Mouse (Mus musculus) kidney, embryonic 15.5 days (tissue): ENCODE measurements around the gene Trp63. TPM values are rescaled to one million over a fixed set of nuclear protein-coding genes. Genes with fewer than 3 reads are reported as not detected.

Source experiments
- ATAC-seq: fragments of 200-750 bp; cut with Nextera tagmentation; replicated peaks from 2 replicates; pipeline ENCODE4 v1.8.0; 2017; ENCODE audit warnings: moderate TSS enrichment; ENCODE audit not compliant: low FRiP score
- H3K27ac ChIP-seq: fragments of 300-500 bp; sonication (generic); 2 replicates; pipeline ENCODE4 v1.5.1; 2015; ENCODE audit warnings: mild to moderate bottlenecking, inconsistent platforms
- H3K27me3 ChIP-seq: fragments of 300-500 bp; sonication (generic); 2 replicates; pipeline ENCODE4 v1.6.1; 2015; ENCODE audit warnings: inconsistent platforms
- H3K36me3 ChIP-seq: fragments of 300-500 bp; sonication (generic); 2 replicates; pipeline ENCODE4 v1.6.1; 2015; ENCODE audit warnings: inconsistent platforms
- H3K4me1 ChIP-seq: fragments of 300-500 bp; sonication (generic); 2 replicates; pipeline ENCODE4 v1.6.1; 2015; ENCODE audit warnings: inconsistent platforms
- H3K4me2 ChIP-seq: fragments of 300-500 bp; sonication (generic); 2 replicates; pipeline ENCODE4 v1.6.1; 2015; ENCODE audit warnings: moderate library complexity, mild to moderate bottlenecking, inconsistent platforms
- H3K4me3 ChIP-seq: fragments of 300-500 bp; sonication (generic); replicated peaks from 2 replicates; pipeline ENCODE4 v1.5.1; 2015; ENCODE audit warnings: mild to moderate bottlenecking, inconsistent platforms
- H3K9ac ChIP-seq: fragments of 300-500 bp; sonication (generic); 2 replicates; pipeline ENCODE4 v1.6.1; 2015; ENCODE audit warnings: mild to moderate bottlenecking, inconsistent platforms
- H3K9me3 ChIP-seq: fragments of 300-500 bp; sonication (generic); replicated peaks from 2 replicates; pipeline ENCODE4 v1.6.1; 2016; ENCODE audit warnings: inconsistent platforms
- WGBS: fragments of 180-500 bp; shearing (Covaris S2); methylation state at CpG from one replicate; pipeline ENCODE4 v1.1.7; 2015; ENCODE audit warnings: mixed read lengths; 5-methylcytosine and 5-hydroxymethylcytosine counted together
- polyA plus RNA-seq: library from polyadenylated mRNA; unstranded; fragments of >200 nt; fragmentation: Nextera tagmentation; extraction: Ambion mirVana; gene quantifications from 2 replicates; pipeline ENCODE4 v1.2.1, GENCODE M21; 2015

Gene Trp63
- polyA plus RNA-seq, 1 experiment from 2014 or later = 1.4 TPM

DNA sequence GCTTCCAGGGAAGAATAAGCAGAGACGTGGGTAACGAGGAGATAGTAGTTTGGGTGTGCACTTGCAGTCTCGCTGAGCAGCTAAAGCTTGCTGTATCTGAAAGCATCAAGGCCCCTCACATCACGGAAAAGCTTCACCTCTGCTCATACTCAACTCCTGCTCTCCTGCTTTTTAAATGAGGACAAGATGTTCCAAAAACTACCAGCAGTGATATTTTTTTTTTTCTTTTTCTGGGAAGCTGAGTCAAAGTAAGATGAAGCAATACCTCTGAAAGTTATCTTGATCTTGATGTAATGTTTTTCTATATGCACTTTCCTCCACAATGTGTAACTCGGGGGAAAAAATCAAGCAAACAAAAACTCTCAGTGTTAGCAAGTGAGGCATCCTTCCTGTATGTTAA lies 102.9 kb downstream of the Trp63 start:
- no peak overlapping the region for H3K9ac ChIP-seq
- no peaks in the 10 kb centered on the region for H3K36me3 ChIP-seq
- H3K4me1 ChIP-seq = no peaks in the 10 kb centered on the region
- WGBS = 78% methylated on average over 5 of the region's 5 CpGs
- H3K27ac ChIP-seq = no peak overlapping the region
- no peaks in the 10 kb centered on the region for H3K27me3 ChIP-seq
- no peaks in the 10 kb centered on the region for H3K9me3 ChIP-seq
- no peak overlapping the region for H3K4me3 ChIP-seq
- no peak overlapping the region for H3K4me2 ChIP-seq
- no peak for ATAC-seq

DNA sequence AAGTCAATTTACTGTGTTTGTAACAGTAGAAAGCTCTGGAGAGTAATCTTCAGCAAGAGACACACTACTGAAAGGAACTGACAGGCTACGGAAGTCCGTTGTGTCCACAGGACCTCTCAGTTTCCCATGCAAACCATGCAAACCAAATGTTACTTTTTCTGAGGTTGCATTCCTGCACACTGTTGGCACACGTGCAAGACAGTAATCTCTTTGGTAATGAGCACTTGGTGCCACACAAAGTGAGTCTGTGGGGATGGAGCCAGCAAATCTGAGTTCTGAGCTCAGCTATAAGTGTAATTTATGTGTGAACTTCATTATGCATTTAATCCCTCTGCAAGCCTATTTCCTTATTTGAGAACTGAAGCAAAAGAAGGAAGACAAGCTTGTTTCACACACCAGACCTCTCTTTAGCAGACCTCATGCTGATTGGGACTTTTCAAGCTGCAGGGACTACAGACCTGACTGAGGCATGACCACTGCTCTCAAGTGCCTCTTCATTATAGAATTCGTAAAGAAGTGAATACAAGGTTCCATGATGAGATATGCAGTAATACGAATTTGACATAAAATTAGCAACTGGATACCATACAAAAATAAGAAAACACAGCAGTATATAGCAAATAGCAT lies 109.2 kb downstream of the Trp63 start:
- no peak for ATAC-seq
- no peak overlapping the region for H3K27ac ChIP-seq
- H3K9ac ChIP-seq = no peak overlapping the region
- WGBS = 80% methylated on average over 5 of the region's 5 CpGs
- H3K9me3 ChIP-seq = no peaks in the 10 kb centered on the region
- no peaks in the 10 kb centered on the region for H3K36me3 ChIP-seq
- no peaks in the 10 kb centered on the region for H3K27me3 ChIP-seq
- H3K4me2 ChIP-seq = no peak overlapping the region
- no peak overlapping the region for H3K4me3 ChIP-seq
- H3K4me1 ChIP-seq = no peaks in the 10 kb centered on the region

DNA sequence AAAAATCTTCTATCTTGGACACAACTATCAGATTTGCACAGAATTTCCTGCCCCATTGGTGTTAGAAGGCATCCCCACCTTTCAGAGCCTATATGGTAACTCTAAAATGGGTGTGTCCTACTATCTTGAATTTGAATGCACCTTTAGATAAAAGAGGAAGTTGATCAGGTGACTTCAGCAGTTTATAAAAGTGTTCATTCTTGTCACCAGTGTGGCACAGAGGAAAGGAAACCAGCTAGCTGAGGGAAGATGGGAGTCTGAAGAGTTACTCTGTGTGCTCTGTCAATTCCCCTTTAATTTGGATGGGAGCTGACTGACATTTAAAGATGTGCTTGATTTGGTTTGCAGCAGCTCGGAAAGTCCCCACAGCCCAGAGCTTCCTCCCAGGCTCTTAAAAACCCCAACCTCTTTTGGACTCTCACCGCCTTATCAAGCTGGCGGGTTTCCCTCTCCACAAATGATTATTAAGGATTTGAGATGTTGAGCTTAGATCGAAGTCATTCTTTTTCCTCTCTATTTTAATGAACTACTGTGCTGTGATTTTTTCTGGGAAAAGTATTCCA lies 114.2 kb downstream of the Trp63 start:
- Histone ChIP-seq H3K4me2 (no peak overlapping the region), H3K36me3 (no peaks in the 10 kb centered on the region), H3K9me3 (no peaks in the 10 kb centered on the region), H3K27me3 (no peaks in the 10 kb centered on the region), H3K27ac (no peak overlapping the region), H3K9ac (no peak overlapping the region), H3K4me1 (no peaks in the 10 kb centered on the region), H3K4me3 (no peak overlapping the region)
- WGBS = 79% methylated on average over 4 of the region's 4 CpGs
- no peak for ATAC-seq

DNA sequence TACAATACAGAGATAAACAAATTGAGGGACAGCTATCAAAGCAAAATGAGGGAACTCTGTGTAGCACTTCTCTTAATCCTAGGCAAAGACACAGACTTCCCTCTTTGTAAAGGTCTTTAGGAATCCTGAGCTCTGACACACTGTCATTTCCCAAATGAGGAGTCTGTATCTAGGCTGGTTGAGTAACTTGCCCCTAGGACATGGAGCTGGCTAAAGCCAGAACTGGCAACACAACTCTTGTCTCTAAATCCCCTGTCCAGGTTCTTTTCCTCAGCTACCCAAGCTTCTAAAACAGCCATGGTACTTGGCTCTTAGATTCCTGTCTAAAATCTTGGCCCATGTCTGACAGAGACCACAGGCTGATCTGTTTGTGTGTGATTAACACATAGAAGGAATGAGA lies 116.1 kb downstream of the Trp63 start:
- H3K27ac ChIP-seq = no peak overlapping the region
- H3K4me1 ChIP-seq = no peaks in the 10 kb centered on the region
- ATAC-seq = no peak
- no peaks in the 10 kb centered on the region for H3K36me3 ChIP-seq
- no peak overlapping the region for H3K9ac ChIP-seq
- H3K4me2 ChIP-seq = no peak overlapping the region
- no peak overlapping the region for H3K4me3 ChIP-seq
- H3K27me3 ChIP-seq = no peaks in the 10 kb centered on the region
- no peaks in the 10 kb centered on the region for H3K9me3 ChIP-seq

DNA sequence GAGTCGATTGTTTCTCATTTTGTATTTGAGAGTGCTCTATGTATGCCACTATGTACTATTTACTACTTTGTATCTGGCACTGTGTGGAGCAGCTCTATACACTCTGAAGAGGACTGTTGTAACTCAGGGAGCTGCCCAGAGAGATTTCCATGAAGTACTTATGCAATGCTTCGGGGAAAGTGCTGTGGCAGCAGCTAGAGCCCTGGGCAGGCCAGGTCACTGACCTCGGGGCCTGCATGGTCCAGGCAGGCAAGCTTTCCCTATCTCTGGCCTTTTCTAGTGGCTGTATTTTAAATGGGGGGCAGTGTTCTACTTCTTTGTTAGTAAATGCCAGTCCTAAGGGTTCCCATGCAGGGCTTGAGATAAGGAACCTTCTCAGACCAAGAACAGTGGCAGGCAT lies 121.4 kb downstream of the Trp63 start:
- no peak overlapping the region for H3K4me2 ChIP-seq
- H3K9me3 ChIP-seq = no peaks in the 10 kb centered on the region
- H3K9ac ChIP-seq = no peak overlapping the region
- ATAC-seq = no peak
- no peak overlapping the region for H3K27ac ChIP-seq
- H3K36me3 ChIP-seq = no peaks in the 10 kb centered on the region
- no peaks in the 10 kb centered on the region for H3K27me3 ChIP-seq
- no peak overlapping the region for H3K4me3 ChIP-seq
- 70% methylated on average over 3 of the region's 3 CpGs for WGBS
- H3K4me1 ChIP-seq = no peaks in the 10 kb centered on the region

DNA sequence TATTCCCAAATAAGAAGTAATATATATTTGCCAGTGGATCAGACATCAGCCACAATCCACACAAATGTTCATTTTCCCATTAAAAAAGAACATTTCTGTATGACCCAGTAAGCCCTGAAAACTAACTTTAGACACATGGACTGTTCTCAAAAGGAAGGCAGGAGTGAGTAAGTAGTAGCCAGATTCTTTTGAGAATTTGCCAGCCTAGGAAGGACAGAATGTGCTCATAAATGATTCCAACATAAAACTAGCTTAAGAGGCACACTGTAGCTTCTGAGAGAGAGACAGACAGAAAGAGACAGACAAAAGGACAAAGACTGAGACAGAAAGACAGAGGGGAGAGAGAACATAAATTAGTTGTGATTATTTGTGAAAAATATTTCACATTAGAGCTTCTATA lies 123.6 kb downstream of the Trp63 start:
- Histone ChIP-seq H3K27ac (no peak overlapping the region), H3K27me3 (no peaks in the 10 kb centered on the region), H3K4me1 (no peaks in the 10 kb centered on the region), H3K4me3 (no peak overlapping the region), H3K9me3 (no peaks in the 10 kb centered on the region), H3K4me2 (no peak overlapping the region), H3K9ac (no peak overlapping the region), H3K36me3 (no peaks in the 10 kb centered on the region)
- no peak for ATAC-seq

DNA sequence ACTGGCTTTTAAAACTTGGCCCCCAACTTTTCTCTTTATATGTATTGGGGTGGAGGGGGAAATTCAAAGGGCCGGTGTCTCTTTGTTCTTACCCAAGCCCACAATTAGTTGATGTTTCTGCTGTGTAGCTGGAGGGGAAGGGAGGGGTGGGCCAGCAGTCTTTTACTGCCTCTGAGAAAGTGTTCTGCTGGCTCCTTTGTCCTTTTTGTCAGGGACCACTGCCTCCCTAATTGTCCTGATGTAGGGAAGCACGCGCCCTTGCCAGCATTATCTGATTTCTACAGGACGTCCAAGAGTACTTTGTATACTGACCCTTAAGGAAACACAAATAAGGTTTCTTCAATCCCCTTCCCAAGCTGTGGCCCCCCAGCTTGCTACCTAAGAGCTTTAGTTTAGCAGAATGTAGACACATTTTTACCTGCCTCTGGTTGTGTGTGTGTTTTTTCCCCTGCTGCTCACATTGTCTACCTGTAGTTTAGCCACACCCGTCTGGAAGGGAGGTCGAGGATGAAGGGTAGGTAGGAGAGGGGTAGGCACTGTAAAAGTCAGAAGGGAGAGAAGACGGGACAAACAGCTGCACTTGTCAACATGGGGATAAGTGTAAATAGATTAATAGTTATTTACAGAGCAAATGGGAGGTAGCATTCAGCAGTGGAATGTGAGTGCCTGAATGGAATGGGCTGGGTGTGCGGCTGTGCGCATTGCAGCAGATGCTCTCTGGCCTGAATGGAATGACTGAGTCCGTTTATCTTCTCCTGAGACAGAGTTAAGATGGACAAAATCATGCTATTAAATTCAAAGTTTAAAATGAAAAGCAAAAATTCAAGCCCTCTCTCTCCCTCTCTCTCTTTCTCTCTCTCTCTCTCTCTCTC lies 134.4 kb downstream of the Trp63 start:
- Histone ChIP-seq H3K36me3 (no peaks in the 10 kb centered on the region), H3K4me1 (0 out of 2 replicates have a peak, but pooled peaks cover 4% of the 10 kb centered on the region), H3K9ac (no peak overlapping the region), H3K27me3 (no peaks in the 10 kb centered on the region), H3K27ac (no peak overlapping the region), H3K9me3 (no peaks in the 10 kb centered on the region), H3K4me3 (no peak overlapping the region), H3K4me2 (no peak overlapping the region)
- ATAC-seq = peak; percentile 74
- 13% methylated on average over 10 of the region's 10 CpGs for WGBS

DNA sequence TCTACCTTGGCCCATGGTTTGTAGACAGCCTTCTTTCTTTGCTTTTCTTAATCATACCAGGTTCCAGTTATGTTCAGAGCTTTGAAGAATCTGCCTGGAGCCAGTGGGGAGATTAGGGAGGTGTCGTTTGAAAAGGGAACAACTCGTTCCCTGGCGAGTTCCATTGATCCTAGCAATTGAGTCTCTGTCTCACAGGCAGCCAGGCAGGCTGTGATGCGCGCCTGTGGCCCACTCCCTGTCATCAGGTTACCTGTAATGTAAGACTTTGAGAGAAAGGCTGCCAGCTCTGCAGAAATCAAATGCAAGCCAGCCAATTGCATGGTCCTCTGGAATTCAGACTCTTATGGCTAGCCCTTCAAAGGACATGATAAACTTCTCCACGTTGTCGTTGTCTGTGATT lies 142.5 kb downstream of the Trp63 start:
- no peaks in the 10 kb centered on the region for H3K27me3 ChIP-seq
- 33% methylated on average over 7 of the region's 7 CpGs for WGBS
- H3K4me1 ChIP-seq = no peaks in the 10 kb centered on the region
- H3K9ac ChIP-seq = no peak overlapping the region
- no peaks in the 10 kb centered on the region for H3K9me3 ChIP-seq
- H3K27ac ChIP-seq = no peak overlapping the region
- no peak overlapping the region for H3K4me2 ChIP-seq
- no peak overlapping the region for H3K4me3 ChIP-seq
- no peak for ATAC-seq
- no peaks in the 10 kb centered on the region for H3K36me3 ChIP-seq

DNA sequence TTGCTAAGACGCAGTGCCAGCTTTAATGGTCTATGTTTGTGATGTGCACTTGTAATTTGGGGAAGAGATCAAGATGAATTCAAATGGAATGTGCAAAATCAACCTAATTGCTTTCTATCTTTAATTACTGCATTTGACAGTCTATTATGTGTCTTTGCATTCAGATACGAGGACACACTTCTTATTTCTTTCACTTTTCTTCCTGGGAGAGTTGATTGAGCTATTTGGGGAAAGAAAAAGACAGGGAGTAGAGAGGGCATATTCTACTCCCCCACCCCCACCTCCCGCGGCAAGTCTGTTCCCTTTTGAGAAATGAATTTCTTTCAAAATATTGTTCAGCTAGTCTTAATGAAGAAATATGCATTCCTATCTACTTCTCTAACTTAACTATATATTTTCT lies 149.0 kb downstream of the Trp63 start:
- Histone ChIP-seq H3K27me3 (no peaks in the 10 kb centered on the region), H3K9me3 (no peaks in the 10 kb centered on the region), H3K4me1 (no peaks in the 10 kb centered on the region), H3K4me2 (no peak overlapping the region), H3K27ac (no peak overlapping the region), H3K4me3 (no peak overlapping the region), H3K36me3 (no peaks in the 10 kb centered on the region), H3K9ac (no peak overlapping the region)
- 81% methylated on average over 4 of the region's 4 CpGs for WGBS
- no peak for ATAC-seq

DNA sequence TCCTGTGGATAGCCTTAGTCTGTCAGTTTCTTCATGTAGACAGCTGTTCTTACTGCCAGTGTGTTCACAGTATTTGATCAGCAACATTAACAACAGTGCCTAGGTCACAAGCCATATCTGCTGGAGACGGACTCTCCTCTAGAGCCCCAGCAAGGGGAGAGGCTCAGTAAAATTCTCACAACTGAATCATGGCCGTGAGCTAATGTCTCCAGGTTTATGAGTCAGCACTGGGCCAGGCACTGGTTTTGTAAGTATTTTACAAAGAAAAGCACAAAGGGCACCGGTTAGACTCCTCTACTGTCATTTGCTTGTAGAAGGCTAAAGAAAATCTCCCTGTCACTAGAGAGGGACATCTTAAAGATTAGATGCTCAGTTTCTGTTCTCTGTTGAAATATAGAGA lies 151.7 kb downstream of the Trp63 start:
- Histone ChIP-seq H3K36me3 (no peaks in the 10 kb centered on the region), H3K4me3 (no peak overlapping the region), H3K9me3 (no peaks in the 10 kb centered on the region), H3K27me3 (no peaks in the 10 kb centered on the region), H3K9ac (no peak overlapping the region), H3K4me2 (no peak overlapping the region), H3K4me1 (no peaks in the 10 kb centered on the region), H3K27ac (no peak overlapping the region)
- WGBS = 79% methylated on average over 3 of the region's 3 CpGs
- ATAC-seq = no peak

DNA sequence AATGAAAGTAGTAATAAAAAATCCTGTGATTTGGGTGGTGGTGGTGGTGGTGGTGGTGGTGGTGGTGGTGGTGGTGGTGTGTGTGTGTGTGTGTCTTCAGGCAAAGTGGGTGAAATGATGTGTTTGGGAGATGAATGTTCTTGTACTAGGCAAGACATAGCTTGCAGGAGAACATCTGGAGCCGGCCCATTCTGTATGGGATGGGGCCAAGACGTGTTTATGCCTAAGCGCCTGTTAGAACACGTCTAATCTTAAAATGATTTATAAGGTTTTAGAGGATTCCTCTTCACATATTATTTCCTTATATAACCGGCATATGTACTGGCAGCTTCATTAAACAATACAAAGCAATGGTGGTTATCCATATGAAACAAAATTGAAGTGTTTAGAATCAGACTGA lies 152.2 kb downstream of the Trp63 start:
- Histone ChIP-seq H3K27me3 (no peaks in the 10 kb centered on the region), H3K4me1 (no peaks in the 10 kb centered on the region), H3K27ac (no peak overlapping the region), H3K4me2 (no peak overlapping the region), H3K4me3 (no peak overlapping the region), H3K9me3 (no peaks in the 10 kb centered on the region), H3K9ac (no peak overlapping the region), H3K36me3 (no peaks in the 10 kb centered on the region)
- 78% methylated on average over 5 of the region's 5 CpGs for WGBS
- ATAC-seq = no peak

DNA sequence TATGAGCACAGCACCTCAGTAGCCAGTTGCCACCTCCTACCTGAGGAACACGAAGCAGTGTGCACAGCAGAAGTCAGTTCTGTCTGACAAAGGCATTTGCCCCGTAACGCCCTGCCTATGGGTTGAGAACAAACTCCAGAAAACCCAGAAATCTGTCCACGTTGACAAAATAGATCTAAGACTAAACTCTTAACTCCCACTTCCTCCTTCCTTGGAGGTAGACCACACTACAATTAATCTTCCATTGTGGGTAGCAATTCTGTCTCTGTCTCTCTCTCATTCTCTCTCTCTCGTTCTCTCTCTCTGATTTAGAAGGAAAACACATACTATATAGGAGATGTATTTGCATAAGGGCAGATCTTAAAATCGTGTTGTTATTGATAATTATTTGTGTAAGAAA lies 159.4 kb downstream of the Trp63 start:
- ATAC-seq = no peak
- 62% methylated on average over 6 of the region's 6 CpGs for WGBS
- Histone ChIP-seq H3K27me3 (no peaks in the 10 kb centered on the region), H3K27ac (no peak overlapping the region), H3K4me1 (no peaks in the 10 kb centered on the region), H3K4me2 (no peak overlapping the region), H3K9ac (no peak overlapping the region), H3K36me3 (no peaks in the 10 kb centered on the region), H3K4me3 (no peak overlapping the region), H3K9me3 (no peaks in the 10 kb centered on the region)
